In genomic region chr15:81858517-81859329, GRCm38 (mm10) we compare ENCODE assay signal across 8 mouse cellular contexts. TPM values are rescaled to one million over a fixed set of nuclear protein-coding genes. Genes with fewer than 3 reads are reported as not detected.
DNase-seq lines count a peak whose midpoint lies in the region; ATAC-seq and TF ChIP-seq lines count a peak whose summit lies in the region.

Gene Tob2, minus strand, starts transcription at chr15:81858796.

- ATAC-seq in heart, embryonic 11.5 days (replicated peaks; ENCODE audit: insufficient number of reproducible peaks, low FRiP score, low TSS enrichment): no peak
- ATAC-seq in kidney, embryonic 15.5 days (replicated peaks; ENCODE audit: low FRiP score): peak; percentile 14; the same call in 1 of the 2 replicates
- ATAC-seq in monocyte, adult 5-6 weeks (replicated peaks; ENCODE audit: insufficient number of reproducible peaks, low FRiP score, low TSS enrichment, poor library complexity, severe bottlenecking): no peak
- no peak for ATAC-seq in stomach, embryonic 14.5 days (ENCODE audit: insufficient number of reproducible peaks, insufficient read depth, low FRiP score, low read depth)

- no peaks in the 10 kb centered on the region for H3K27me3 ChIP-seq in C2C12 (ENCODE audit: control insufficient read depth, insufficient read depth, insufficient read length)
- H3K27me3 ChIP-seq in erythroblast, embryonic 14.5 days (ENCODE audit: control insufficient read depth): peaks cover 7% of the 10 kb centered on the region
- H3K27me3 ChIP-seq in heart, embryonic 11.5 days (ENCODE audit: control insufficient read depth, insufficient read depth, low read length): no peaks in the 10 kb centered on the region
- H3K27me3 ChIP-seq in kidney, embryonic 15.5 days: no peaks in the 10 kb centered on the region
- H3K27me3 ChIP-seq in liver, adult 2 months (ENCODE audit: control insufficient read depth, insufficient read depth, low read length): no peaks in the 10 kb centered on the region
- H3K27me3 ChIP-seq in stomach, embryonic 14.5 days (ENCODE audit: control insufficient read depth, insufficient read depth, low read length): no peaks in the 10 kb centered on the region

- TF ChIP-seq POLR2A in bone marrow macrophage, adult 2 months (IDR thresholded peaks at IDR 0.05; ENCODE audit: borderline replicate concordance, low read depth, low read length): peak; percentile 12; the same call in 1 of the 2 replicates
- 0 out of 2 replicates have a peak, but pooled peaks have one; percentile 9 for TF ChIP-seq POLR2A in liver, adult 2 months (IDR thresholded peaks at IDR 0.05; ENCODE audit: extremely low read depth, insufficient read depth, low read length)

- peaks cover 23% of the 10 kb centered on the region for H3K4me1 ChIP-seq in bone marrow macrophage, adult 2 months (ENCODE audit: control insufficient read depth, insufficient read depth, low read length)
- H3K4me1 ChIP-seq in erythroblast, embryonic 14.5 days (ENCODE audit: control insufficient read depth): peaks cover 59% of the 10 kb centered on the region
- peaks cover 4% of the 10 kb centered on the region; the same call in 1 of the 2 replicates for H3K4me1 ChIP-seq in heart, embryonic 11.5 days (ENCODE audit: control insufficient read depth, insufficient read depth, low read length)
- peaks cover 35% of the 10 kb centered on the region for H3K4me1 ChIP-seq in kidney, embryonic 15.5 days
- peaks cover 4% of the 10 kb centered on the region for H3K4me1 ChIP-seq in liver, adult 2 months (ENCODE audit: control insufficient read depth, insufficient read depth, low read length)
- H3K4me1 ChIP-seq in stomach, embryonic 14.5 days (ENCODE audit: control insufficient read depth, insufficient read depth, low read length): 0 out of 2 replicates have a peak, but pooled peaks cover 5% of the 10 kb centered on the region

- H3K4me2 ChIP-seq in heart, embryonic 11.5 days: peak within 1 kb of the TSS; percentile 83
- H3K4me2 ChIP-seq in kidney, embryonic 15.5 days: peak within 1 kb of the TSS; percentile 88
- H3K4me2 ChIP-seq in stomach, embryonic 14.5 days (replicated peaks; ENCODE audit: low read depth, low read length): peak within 1 kb of the TSS; percentile 96

- peak within 1 kb of the TSS; percentile 98 for H3K27ac ChIP-seq in bone marrow macrophage, adult 2 months (ENCODE audit: insufficient read depth, low read depth, low read length)
- H3K27ac ChIP-seq in heart, embryonic 11.5 days (ENCODE audit: low read depth, low read length): peak within 1 kb of the TSS; percentile 93
- H3K27ac ChIP-seq in kidney, embryonic 15.5 days: peak within 1 kb of the TSS; percentile 99
- peak within 1 kb of the TSS; percentile 97 for H3K27ac ChIP-seq in liver, adult 2 months (replicated peaks; ENCODE audit: insufficient read depth, low read depth, low read length)
- H3K27ac ChIP-seq in stomach, embryonic 14.5 days (ENCODE audit: low read length): peak within 1 kb of the TSS; percentile 98

- WGBS in heart, embryonic 11.5 days (ENCODE audit: insufficient replicate concordance): 1% methylated on average over 44 of the region's 44 CpGs
- under 1% methylated on average over 44 of the region's 44 CpGs for WGBS in kidney, embryonic 15.5 days
- under 1% methylated on average over 44 of the region's 44 CpGs for WGBS in liver, adult 2 months
- WGBS in stomach, embryonic 14.5 days: under 1% methylated on average over 44 of the region's 44 CpGs

- peaks cover 38% of the 10 kb centered on the region for H3K79me3 ChIP-seq in C2C12 (ENCODE audit: low read depth)

- peak within 1 kb of the TSS; percentile 96 for H3K4me3 ChIP-seq in C2C12 (ENCODE audit: insufficient read depth, poor library complexity, severe bottlenecking)
- peak within 1 kb of the TSS; percentile 83 for H3K4me3 ChIP-seq in bone marrow macrophage, adult 2 months (ENCODE audit: insufficient read depth, low read length)
- peak within 1 kb of the TSS; percentile 97 for H3K4me3 ChIP-seq in erythroblast, embryonic 14.5 days (replicated peaks)
- peak within 1 kb of the TSS; percentile 87 for H3K4me3 ChIP-seq in heart, embryonic 11.5 days (ENCODE audit: low read depth, low read length)
- H3K4me3 ChIP-seq in kidney, embryonic 15.5 days (replicated peaks): peak within 1 kb of the TSS; percentile 69
- peak within 1 kb of the TSS; percentile 90 for H3K4me3 ChIP-seq in liver, adult 2 months (ENCODE audit: insufficient read depth, low read depth, low read length)
- peak within 1 kb of the TSS; percentile 76 for H3K4me3 ChIP-seq in stomach, embryonic 14.5 days (ENCODE audit: low read depth, low read length)

- peaks cover 12% of the 10 kb centered on the region for H3K36me3 ChIP-seq in C2C12 (ENCODE audit: control insufficient read depth, insufficient read depth)
- peaks cover 19% of the 10 kb centered on the region for H3K36me3 ChIP-seq in erythroblast, embryonic 14.5 days (ENCODE audit: control insufficient read depth)
- no peaks in the 10 kb centered on the region for H3K36me3 ChIP-seq in heart, embryonic 11.5 days (ENCODE audit: control insufficient read depth, insufficient read depth, low read length)
- H3K36me3 ChIP-seq in kidney, embryonic 15.5 days: peaks cover 11% of the 10 kb centered on the region
- no peaks in the 10 kb centered on the region; the same call in 1 of the 2 replicates for H3K36me3 ChIP-seq in liver, adult 2 months (ENCODE audit: control insufficient read depth, insufficient read depth, low read length)
- H3K36me3 ChIP-seq in stomach, embryonic 14.5 days (ENCODE audit: control insufficient read depth, insufficient read depth, low read length): no peaks in the 10 kb centered on the region

- no peaks in the 10 kb centered on the region for H3K9me3 ChIP-seq in erythroblast, embryonic 14.5 days (ENCODE audit: control insufficient read depth, low read length)
- no peaks in the 10 kb centered on the region for H3K9me3 ChIP-seq in heart, embryonic 11.5 days (replicated peaks; ENCODE audit: control insufficient read depth, low read length)
- H3K9me3 ChIP-seq in kidney, embryonic 15.5 days (replicated peaks): no peaks in the 10 kb centered on the region
- H3K9me3 ChIP-seq in stomach, embryonic 14.5 days (ENCODE audit: control insufficient read depth, low read depth, low read length): no peaks in the 10 kb centered on the region

- H3ac ChIP-seq in C2C12 (ENCODE audit: control insufficient read depth, insufficient read length, low read depth): peak within 1 kb of the TSS; percentile 92

- peaks cover 54% of the 10 kb centered on the region for H3K79me2 ChIP-seq in C2C12 (ENCODE audit: control insufficient read depth, insufficient read depth)
- peaks cover 20% of the 10 kb centered on the region for H3K79me2 ChIP-seq in liver, adult 2 months (ENCODE audit: control insufficient read depth, insufficient read depth, low read length)

- no peak for TF ChIP-seq CTCF in C2C12 (IDR thresholded peaks at IDR 0.05; ENCODE audit: control insufficient read depth, insufficient read depth, insufficient read length)
- no peak for TF ChIP-seq CTCF in bone marrow macrophage, adult 2 months (IDR thresholded peaks at IDR 0.05; ENCODE audit: low read depth, low read length)
- TF ChIP-seq CTCF in liver, adult 2 months (IDR thresholded peaks at IDR 0.05; ENCODE audit: low read depth, low read length): no peak

- peak; percentile 72 for DNase-seq in liver, adult 2 months (ENCODE audit: extremely low read depth, low read depth, low spot score)

- peak within 1 kb of the TSS; percentile 88 for H3K9ac ChIP-seq in heart, embryonic 11.5 days (ENCODE audit: low read depth, low read length)
- H3K9ac ChIP-seq in kidney, embryonic 15.5 days: peak within 1 kb of the TSS; percentile 87
- peak within 1 kb of the TSS; percentile 97 for H3K9ac ChIP-seq in liver, adult 2 months (ENCODE audit: low read depth, low read length)
- peak within 1 kb of the TSS; percentile 89 for H3K9ac ChIP-seq in stomach, embryonic 14.5 days (replicated peaks; ENCODE audit: low read depth, low read length)

TF ChIP-seq in C2C12, 6 proteins besides CTCF, POLR2A, EP300 and RAD21:
- TF ChIP-seq USF1 (IDR thresholded peaks at IDR 0.05; ENCODE audit: low read depth) (no peak), CEBPB (IDR thresholded peaks at IDR 0.05; ENCODE audit: low read depth) (no peak), MYOG (IDR thresholded peaks at IDR 0.05; ENCODE audit: control insufficient read depth, extremely low read depth, insufficient read length) (no peak), FOSL1 (IDR thresholded peaks at IDR 0.05; ENCODE audit: insufficient read depth, low read length, poor library complexity, severe bottlenecking) (no peak), MAX (IDR thresholded peaks at IDR 0.05) (no peak), MYOD1 (IDR thresholded peaks at IDR 0.05; ENCODE audit: control insufficient read depth, insufficient read length, low read depth) (no peak)

RNA-seq across cellular contexts. Expression of gene Tob2, which starts in this region (rescaled TPM):
- polyA plus RNA-seq in C2C12 (2012; fragmentation: generic; extraction: Trizol): 37.5 TPM
- polyA plus RNA-seq in bone marrow macrophage, adult 2 months (2012; ENCODE audit: insufficient read depth, insufficient read length, missing spikeins): 35.4 and 35.8 TPM in 2 replicates
- 1.7 and 2.3 TPM in 2 replicates for polyA plus RNA-seq in erythroblast, embryonic 14.5 days (2012)
- 9.9 and 12.1 TPM in 2 replicates for polyA plus RNA-seq in heart, embryonic 11.5 days (2014; fragmentation: Nextera tagmentation; extraction: Ambion mirVana)
- polyA plus RNA-seq in kidney, embryonic 15.5 days (2015; fragmentation: Nextera tagmentation; extraction: Ambion mirVana): 28.2 and 29.3 TPM in 2 replicates
- total RNA-seq in liver, adult 2 months (2014; rRNA removed): 15.8 and 25.6 TPM in 2 replicates
- 20.9 and 21.6 TPM in 2 replicates for polyA plus RNA-seq in liver, adult 2 months (2012; rRNA removed)
- 27.1 to 48.1 TPM (median 29.4 TPM) in 3 replicates for total RNA-seq in monocyte, adult 5-6 weeks (2017)
- 24.5 and 25.1 TPM in 2 replicates for polyA plus RNA-seq in stomach, embryonic 14.5 days (2014; fragmentation: Nextera tagmentation; extraction: Ambion mirVana)
